Mouse (Mus musculus) embryonic fibroblast, embryonic 13.5 days (primary cell): Measurements from ENCODE around the gene Coq8b.

ENCODE experiments used
- CTCF ChIP-seq: IDR thresholded peaks from 2 replicates; pipeline ENCODE4 v1.5.1; 2011; ENCODE audit warnings: mild to moderate bottlenecking, control low read depth, low read length, moderate library complexity, borderline replicate concordance; ENCODE audit not compliant: insufficient read depth
- POLR2A ChIP-seq: IDR thresholded peaks from 2 replicates; pipeline ENCODE4 v1.6.1; 2011; ENCODE audit warnings: low read depth, mild to moderate bottlenecking, control low read depth, low read length, moderate library complexity

DNA sequence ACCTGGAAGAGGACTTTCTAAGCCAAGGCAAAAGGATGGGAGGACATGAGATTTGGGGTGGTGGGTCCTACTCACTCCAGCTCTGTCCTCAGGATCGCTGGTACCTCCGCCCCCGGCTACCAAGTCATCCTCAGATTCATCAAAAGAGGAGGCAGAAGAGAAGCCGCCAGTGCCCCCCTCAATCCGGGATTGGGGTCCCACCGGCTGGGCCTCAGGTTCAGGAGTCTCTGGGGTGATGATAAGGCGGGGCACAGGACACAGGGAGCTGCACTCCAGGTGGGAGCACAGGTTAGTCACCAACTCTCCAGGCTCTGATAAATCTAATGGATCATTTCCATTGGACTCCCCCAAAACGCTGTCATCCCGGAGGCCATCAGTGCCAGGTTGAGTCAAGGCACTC is 5.5 kb upstream of the Coq8b start:
- TF ChIP-seq POLR2A: no peak
- no peak for TF ChIP-seq CTCF
